Mouse (Mus musculus) monocyte, adult 59 days (primary cell): Measurements from ENCODE around the gene Ctsa. TPM values are rescaled to one million over a fixed set of nuclear protein-coding genes. Genes with fewer than 3 reads are reported as not detected.

Experiments used
- total RNA-seq, 2 experiments: library from RNA; stranded (reverse); gene quantifications; one replicate each; pipeline ENCODE4 v1.2.4; 2023

Gene Ctsa
- total RNA-seq, result 100 to 1,000 TPM; 707 to 727 TPM

DNA sequence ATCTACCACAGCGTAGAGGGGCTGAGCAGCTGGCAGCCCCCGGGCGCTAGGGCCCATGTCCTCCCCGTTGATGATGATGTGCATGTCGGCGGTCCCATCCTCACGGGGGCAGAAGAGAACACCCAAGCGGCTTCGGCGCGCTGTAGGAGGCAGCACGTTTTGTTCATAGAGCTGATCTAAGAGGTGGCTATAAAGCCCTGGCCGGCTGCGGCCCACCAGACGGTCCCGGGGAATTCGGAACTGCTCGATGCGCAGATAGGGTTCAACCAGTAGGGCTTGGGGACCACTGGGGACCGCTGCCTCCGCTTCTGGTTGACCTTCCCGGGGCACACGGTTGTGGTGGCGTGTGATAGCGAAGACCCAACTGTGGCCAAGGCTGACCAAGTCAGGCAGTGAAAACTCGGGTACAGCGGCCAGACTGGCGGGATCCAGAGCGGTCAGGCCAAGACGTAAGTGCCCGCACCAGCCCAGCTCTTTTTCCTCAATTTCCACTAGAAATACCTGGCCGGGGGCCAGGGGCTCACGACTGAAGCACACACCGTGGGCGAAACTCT, at the start of gene Ctsa:
Ctsa (plus strand) TSS at position 126 of the 554 bp plus-strand sequence.

DNA sequence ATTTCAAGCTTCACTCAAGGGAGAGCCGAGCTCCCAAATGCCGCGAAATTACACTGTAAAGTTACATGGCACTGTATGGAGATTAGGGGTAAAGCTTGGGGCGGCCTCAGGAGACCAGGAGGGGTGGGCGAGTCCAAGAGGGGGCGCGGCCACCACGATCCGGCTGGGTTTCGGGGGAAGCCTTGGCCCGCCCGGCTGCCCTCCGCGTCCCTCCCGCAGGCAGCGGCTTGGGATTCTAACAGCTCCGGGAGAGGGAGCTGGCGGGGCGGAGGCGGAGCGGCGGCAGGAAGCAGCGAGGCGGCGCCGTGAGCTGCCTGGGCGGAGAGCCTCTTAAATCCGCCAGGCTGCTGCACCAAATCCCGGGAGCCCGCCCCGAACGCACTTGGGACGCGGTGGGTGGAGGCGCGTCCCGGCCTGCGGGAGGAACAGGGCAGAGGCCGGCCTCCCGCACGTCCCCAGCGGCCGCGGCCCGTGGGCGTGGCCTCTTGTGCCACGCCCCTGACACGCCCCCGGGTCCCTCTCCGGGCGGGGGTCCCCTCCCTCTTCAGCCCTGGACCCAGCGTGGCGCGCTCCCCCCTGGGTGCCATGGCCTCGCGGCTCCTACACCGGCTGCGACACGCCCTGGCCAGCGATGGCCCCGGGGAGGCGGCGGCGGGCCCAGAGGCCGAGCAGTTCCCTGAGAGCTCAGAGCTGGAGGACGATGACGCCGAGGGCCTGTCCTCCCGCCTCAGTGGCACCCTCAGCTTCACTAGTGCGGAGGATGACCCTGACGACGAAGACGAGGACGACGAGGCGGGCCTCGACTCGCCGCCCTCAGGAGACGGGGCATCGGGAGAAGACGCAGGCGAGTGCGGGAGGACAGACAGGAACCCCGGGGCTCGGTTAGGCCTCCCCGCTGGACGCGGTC, 46.9 kb upstream of the Ctsa start, which contains the start of gene Snx21:
Snx21 (plus strand) TSS at position 343 of the 907 bp plus-strand sequence.

DNA sequence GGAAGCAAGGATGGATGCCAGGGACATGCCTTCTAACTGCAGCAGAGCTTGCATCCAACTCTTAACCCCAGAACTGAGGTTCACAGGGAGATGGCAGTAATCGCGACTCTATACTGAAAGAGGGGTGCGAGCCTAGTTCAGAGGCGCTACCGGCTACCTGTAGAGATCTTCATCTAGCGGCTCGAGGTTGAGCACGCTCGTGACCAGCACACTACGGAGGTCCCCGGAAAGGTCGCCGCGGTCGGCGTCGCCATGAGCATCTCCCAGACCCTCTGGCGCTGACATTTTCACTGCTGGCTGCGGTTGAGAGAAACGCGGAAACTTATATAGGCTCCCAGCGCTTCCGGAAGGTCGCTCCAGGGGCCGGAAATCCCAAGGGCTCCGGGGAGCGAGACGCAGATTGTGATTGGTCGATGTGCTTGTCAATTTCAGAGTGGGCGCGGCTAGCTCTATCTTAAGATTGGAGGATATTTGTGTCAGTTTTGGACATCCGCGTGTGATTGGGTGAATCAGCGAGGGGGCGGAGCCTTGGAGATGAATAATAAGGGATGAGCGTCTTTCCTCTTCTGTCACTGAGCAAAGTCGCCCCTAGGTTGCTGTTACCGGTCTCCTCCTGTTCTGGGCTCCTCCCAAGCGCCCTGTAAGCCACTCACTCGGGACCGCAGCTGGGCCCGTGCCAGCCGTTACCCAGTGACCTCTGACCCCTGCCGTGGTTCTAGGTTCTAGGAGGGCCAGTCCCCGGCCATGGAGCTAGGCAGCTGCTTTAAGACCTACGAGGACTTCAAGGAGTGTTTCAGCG, 27.9 kb upstream of the Ctsa start, which contains the start of the genes Acot8 and Zswim3:
Acot8 (minus strand) TSS at position 350 of the 799 bp plus-strand sequence.
Zswim3 (plus strand) TSS at position 566 of the 799 bp plus-strand sequence.

GRCm38 (mm10) chr2:164822636-164823165, 10.0 kb upstream of the Ctsa start, which contains the start of gene Zswim1:
Zswim1 (plus strand) TSS chr2:164822686.

DNA sequence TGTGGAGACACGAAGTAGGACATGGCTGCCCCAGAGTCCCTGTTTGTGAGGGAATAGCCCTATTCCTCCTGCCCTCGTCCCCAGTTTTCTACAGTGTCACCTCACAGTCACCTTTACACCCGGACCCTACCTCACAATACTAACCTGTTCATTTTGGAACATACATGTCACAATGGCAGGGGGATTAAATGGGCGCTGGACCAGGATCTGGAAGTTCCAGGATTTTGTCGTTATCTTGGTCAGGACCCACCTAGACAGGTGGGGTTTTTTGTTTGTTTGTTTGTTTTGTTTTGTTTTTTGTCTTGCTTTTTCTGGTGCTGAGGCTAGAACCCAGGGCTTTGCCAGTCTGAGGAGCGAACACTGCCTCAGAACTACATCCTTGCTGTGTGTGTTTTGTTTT, 4.2 kb upstream of the Ctsa start, which contains the start of gene Spata25:
Spata25 (minus strand) TSS at position 101 of the 400 bp plus-strand sequence.

GRCm38 (mm10) chr2:164833314-164833959, 764 bp downstream of the Ctsa start, which contains the start of gene Neurl2:
Neurl2 (minus strand) TSS chr2:164833456.

DNA sequence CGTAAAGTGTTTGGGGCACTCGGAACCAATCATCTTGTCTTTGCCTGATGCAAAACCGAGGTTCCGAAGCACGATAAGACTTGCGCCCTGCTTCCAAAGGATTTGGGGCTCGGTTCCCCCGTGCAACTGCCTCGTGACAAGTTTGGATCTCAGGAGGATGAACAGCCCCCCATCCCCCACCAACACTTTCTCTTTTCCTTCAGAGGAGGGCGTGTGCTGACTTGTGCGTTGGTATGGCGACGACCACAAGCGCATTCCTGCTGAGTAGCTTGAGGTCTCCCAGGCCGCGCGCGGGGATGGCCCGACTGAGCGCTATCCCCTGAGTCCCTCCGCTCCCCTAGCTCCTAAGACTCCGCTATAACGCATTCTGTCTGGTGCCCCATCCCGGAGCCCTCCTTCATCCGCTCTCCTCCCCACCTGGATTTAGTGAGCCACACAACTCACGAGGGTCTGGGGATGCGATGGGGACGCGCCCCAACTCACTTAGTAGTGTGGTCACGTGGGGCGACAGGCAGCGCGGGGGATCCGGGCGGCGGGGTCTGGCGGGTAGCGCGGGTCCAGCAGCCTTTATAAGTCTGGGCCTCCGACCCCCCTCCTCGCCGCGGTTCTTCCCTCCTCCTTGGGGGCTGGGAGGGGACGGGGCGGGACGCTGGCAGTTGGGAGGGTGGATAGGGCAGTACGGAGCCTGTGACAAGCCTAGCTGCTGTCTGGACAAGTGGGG, 24.6 kb downstream of the Ctsa start, which contains the start of gene Pltp:
Pltp (minus strand) TSS at position 611 of the 721 bp plus-strand sequence.

GRCm38 (mm10) chr2:164879228-164879567, 46.5 kb downstream of the Ctsa start, which contains the start of gene Pcif1:
Pcif1 (plus strand) TSS chr2:164879304.

Other genes starting within 250 kb of the Ctsa start
- gene Wfdc6a, start 247.4 kb upstream of the Ctsa start, total RNA-seq, result not detected
- not detected for gene Eppin, start 239.3 kb upstream of the Ctsa start, total RNA-seq
- not detected for gene Wfdc6b, start 219.4 kb upstream of the Ctsa start, total RNA-seq
- gene Wfdc8, start 219.2 kb upstream of the Ctsa start, total RNA-seq, result not detected
- gene Wfdc16, start 194.1 kb upstream of the Ctsa start, total RNA-seq, result not detected
- gene Wfdc10, start 176.8 kb upstream of the Ctsa start, total RNA-seq, result not detected
- not detected for gene Wfdc9, start 176.3 kb upstream of the Ctsa start, total RNA-seq
- not detected for gene Wfdc11, start 158.8 kb upstream of the Ctsa start, total RNA-seq
- gene Wfdc13, start 147.8 kb upstream of the Ctsa start, total RNA-seq, result not detected
- not detected for gene Spint4, start 134.4 kb upstream of the Ctsa start, total RNA-seq
- gene Spint5, start 117.6 kb upstream of the Ctsa start, total RNA-seq, result not detected
- gene Wfdc3, start 86.9 kb upstream of the Ctsa start, total RNA-seq, result not detected
- gene Dnttip1, start 86.9 kb upstream of the Ctsa start, total RNA-seq, result 10 to 100 TPM; 32.0 to 44.8 TPM
- 1 to 10 TPM; 3.0 TPM for gene Ube2c, start 63.0 kb upstream of the Ctsa start, total RNA-seq
- gene Tnnc2, start 52.9 kb upstream of the Ctsa start, total RNA-seq, result not detected
- 10 to 100 TPM; 12.5 to 16.9 TPM for gene Snx21, start 47.0 kb upstream of the Ctsa start, total RNA-seq
- 10 to 100 TPM; 29.8 to 33.3 TPM for gene Acot8, start 28.0 kb upstream of the Ctsa start, total RNA-seq
- 1 to 10 TPM; 2.8 to 3.1 TPM for gene Zswim3, start 27.8 kb upstream of the Ctsa start, total RNA-seq
- gene Zswim1, start 10.2 kb upstream of the Ctsa start, total RNA-seq, result 1 to 10 TPM; 4.7 to 5.0 TPM
- 1 to 10 TPM in 1 of 2 experiments, not detected in 1; 1.2 TPM for gene Spata25, start 4.3 kb upstream of the Ctsa start, total RNA-seq
- 1 to 10 TPM; 8.6 to 9.2 TPM for gene Neurl2, start 583 bp downstream of the Ctsa start, total RNA-seq
- 100 to 1,000 TPM; 140 to 168 TPM for gene Pltp, start 24.8 kb downstream of the Ctsa start, total RNA-seq
- gene Pcif1, start 46.4 kb downstream of the Ctsa start, total RNA-seq, result 10 to 100 TPM; 63.6 to 70.6 TPM
- gene Zfp335, start 78.9 kb downstream of the Ctsa start, total RNA-seq, result 10 to 100 TPM; 38.3 to 38.8 TPM
- gene Mmp9, start 107.9 kb downstream of the Ctsa start, total RNA-seq, result under 1 TPM; 0.50 to 0.76 TPM
- gene Slc12a5, start 127.9 kb downstream of the Ctsa start, total RNA-seq, result under 1 TPM; 0.18 to 1.00 TPM
- 10 to 100 TPM; 34.4 to 35.2 TPM for gene Ncoa5, start 202.0 kb downstream of the Ctsa start, total RNA-seq
- 10 to 100 TPM; 34.0 to 35.6 TPM for gene Cd40, start 222.8 kb downstream of the Ctsa start, total RNA-seq